11 mouse cellular contexts compared by ENCODE assay signal in the genomic region with DNA sequence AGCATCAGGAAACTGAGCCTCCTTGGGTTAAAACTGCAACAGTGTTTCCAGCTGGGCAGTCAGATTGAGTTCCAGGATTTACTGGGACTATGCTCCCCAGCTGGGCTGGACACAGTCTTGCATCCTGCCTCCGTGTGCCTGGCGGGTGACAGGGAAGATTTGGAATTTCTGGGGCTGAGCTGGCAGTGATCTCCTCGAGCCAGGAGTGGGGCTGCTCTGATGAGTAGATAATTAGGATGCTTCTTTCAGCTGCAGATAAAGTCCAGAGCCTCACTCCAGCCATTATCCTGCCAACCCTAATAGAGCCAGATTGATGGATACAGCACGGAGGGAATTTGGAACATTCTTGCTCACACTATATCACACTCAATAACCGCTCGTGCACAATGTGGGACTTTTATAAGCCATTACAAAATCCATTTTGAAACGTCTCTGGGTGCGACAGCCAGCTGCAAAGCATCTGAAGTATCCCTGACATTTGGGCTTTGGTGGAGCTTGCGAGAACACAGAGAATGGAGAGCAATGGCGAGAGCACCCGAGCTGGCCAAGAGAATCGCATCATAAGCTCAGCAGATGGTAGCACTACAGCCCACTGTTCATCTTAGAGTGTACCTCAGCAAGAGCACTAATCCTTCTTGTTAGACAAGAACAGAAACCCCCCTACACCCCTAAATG.
DNase-seq lines count a peak whose midpoint lies in the region; ATAC-seq lines count a peak whose summit lies in the region.
"Had no signal": no experiment of that assay in that cellular context is flagged by ENCODE, and none has a peak within 500 bp of the region (broad histone marks: within the 10 kb centered on the region; RNA-seq: fewer than 3 reads in every experiment).

No protein-coding gene starts in this region.

- 49% methylated on average over 12 of the region's 12 CpGs for WGBS in kidney, embryonic 14.5 days

- intact Hi-C loops in gastrocnemius, postnatal 14 days (cut with DNase I; ENCODE audit: low total_unique reads), result no loop called here

- no peaks in the 10 kb centered on the region for H3K9me3 ChIP-seq in kidney, embryonic 14.5 days (ENCODE audit: control insufficient read depth, low read length)
- H3K9me3 ChIP-seq: forebrain, embryonic 13.5 days; midbrain, embryonic 12.5 days had no signal

- H3K9ac ChIP-seq in kidney, embryonic 14.5 days (ENCODE audit: low read depth, low read length), result no peak overlapping the region
- H3K9ac ChIP-seq: forebrain, embryonic 13.5 days; midbrain, embryonic 12.5 days had no signal

- H3K4me3 ChIP-seq in kidney, embryonic 14.5 days (ENCODE audit: low read length), result no peak overlapping the region
- H3K4me3 ChIP-seq: forebrain, embryonic 13.5 days; midbrain, embryonic 12.5 days had no signal

- no peak overlapping the region for H3K4me2 ChIP-seq in kidney, embryonic 14.5 days (replicated peaks; ENCODE audit: low read depth, low read length)
- H3K4me2 ChIP-seq: forebrain, embryonic 13.5 days; midbrain, embryonic 12.5 days had no signal

- H3K4me1 ChIP-seq in kidney, embryonic 14.5 days (ENCODE audit: control insufficient read depth, insufficient read depth, low read length), result no peaks in the 10 kb centered on the region
- H3K4me1 ChIP-seq: midbrain, embryonic 12.5 days had no signal

- no peaks in the 10 kb centered on the region for H3K36me3 ChIP-seq in kidney, embryonic 14.5 days (ENCODE audit: control insufficient read depth, insufficient read depth, low read length)
- H3K36me3 ChIP-seq: midbrain, embryonic 12.5 days had no signal

- H3K27ac ChIP-seq in kidney, embryonic 14.5 days (ENCODE audit: low read depth, low read length), result no peak overlapping the region
- H3K27ac ChIP-seq: forebrain, embryonic 13.5 days; midbrain, embryonic 12.5 days had no signal

- DNase-seq in kidney, postnatal 36 days, result no peak
- DNase-seq in embryo, embryonic 10.5 days (ENCODE audit: low spot score), result peak; percentile 13
- peak; percentile 10 for DNase-seq in gastrocnemius, postnatal 14 days
- peak; percentile 22 for DNase-seq in mesoderm, embryonic 11.5 days (ENCODE audit: low read depth, low spot score)
- no peak for DNase-seq in right cerebral cortex, postnatal 10 days (ENCODE audit: low spot score in 2 of 2)
- no peak for DNase-seq in layer of hippocampus, adult 9-10 months (ENCODE audit: low spot score)
- DNase-seq: adrenal gland, postnatal 36 days had no signal

- ATAC-seq in kidney, embryonic 14.5 days (ENCODE audit: low FRiP score, low TSS enrichment), result peak; percentile 55
- ATAC-seq in activated CD4-positive, CD25-positive, alpha-beta regulatory T cell, adult 4 months, result no peak
- ATAC-seq: forebrain, embryonic 13.5 days had no signal

- H3K27me3 ChIP-seq in kidney, embryonic 14.5 days (ENCODE audit: control insufficient read depth, insufficient read depth, low read length), result no peaks in the 10 kb centered on the region
- H3K27me3 ChIP-seq: forebrain, embryonic 13.5 days; midbrain, embryonic 12.5 days had no signal

Comparison
In these comparisons a context has a peak if more than half of its experiments do, and no peak if none do; other contexts are left out.
1. DNase-seq: peak in embryo, embryonic 10.5 days (single experiment), gastrocnemius, postnatal 14 days (single experiment) and mesoderm, embryonic 11.5 days (single experiment); none in kidney, postnatal 36 days (0 of 2), right cerebral cortex, postnatal 10 days (0 of 2) and layer of hippocampus, adult 9-10 months (single experiment).